Mouse (Mus musculus) c-Kit-positive CD71-positive TER-119-positive erythroid progenitor cells, embryonic 14.5 days (primary cell): ENCODE data around the gene Rpl10-ps3.

Experiments used
- DNase-seq: peaks from one replicate; pipeline ENCODE4 v3.0.0-alpha.2; 2013; ENCODE audit warnings: low spot score

Rpl10-ps3 gene

GRCm38 (mm10) chr9:50311036-50311545, 33.7 kb downstream of the Rpl10-ps3 start:
- no peak for DNase-seq

- no peak for DNase-seq
Observed at GRCm38 (mm10) chr9:50305666-50306402, 38.9 kb downstream of the Rpl10-ps3 start.

- no peak for DNase-seq
Observed at GRCm38 (mm10) chr9:50305046-50305445, 39.7 kb downstream of the Rpl10-ps3 start.

- DNase-seq, result no peak
Observed at GRCm38 (mm10) chr9:50304004-50304403, 40.8 kb downstream of the Rpl10-ps3 start.

GRCm38 (mm10) chr9:50301722-50302121, 43.0 kb downstream of the Rpl10-ps3 start:
- DNase-seq, result no peak

- no peak for DNase-seq
Observed at GRCm38 (mm10) chr9:50298389-50298788, 46.4 kb downstream of the Rpl10-ps3 start.
